Mouse (Mus musculus) limb, embryonic 14.5 days (tissue): ENCODE measurements around the gene Dffa. TPM values are rescaled to one million over a fixed set of nuclear protein-coding genes. Genes with fewer than 3 reads are reported as not detected.

ENCODE experiments used
- ATAC-seq: fragments of 200-750 bp; cut with Nextera tagmentation; 2 replicates; pipeline ENCODE4 v1.8.0; 2017; ENCODE audit warnings: low read depth, moderate number of reproducible peaks, moderate TSS enrichment; ENCODE audit not compliant: low FRiP score
- DNase-seq: peaks from one replicate; pipeline ENCODE4 v3.0.0-alpha.2; 2015; ENCODE audit warnings: low spot score
- H3K27ac ChIP-seq: fragments of 300-500 bp; sonication (generic); replicated peaks from 2 replicates; pipeline ENCODE4 v1.5.1; 2014; ENCODE audit warnings: low read depth, mild to moderate bottlenecking, low read length, moderate library complexity, mixed read lengths
- H3K27me3 ChIP-seq: fragments of 300-500 bp; sonication (generic); 2 replicates; pipeline ENCODE4 v1.6.1; 2014; ENCODE audit warnings: low read length, mixed read lengths; ENCODE audit not compliant: control insufficient read depth, insufficient read depth
- H3K36me3 ChIP-seq: fragments of 300-500 bp; sonication (generic); 2 replicates; pipeline ENCODE4 v1.6.1; 2014; ENCODE audit warnings: mild to moderate bottlenecking, low read length, moderate library complexity, mixed read lengths; ENCODE audit not compliant: control insufficient read depth, insufficient read depth
- H3K4me1 ChIP-seq: fragments of 300-500 bp; sonication (generic); 2 replicates; pipeline ENCODE4 v1.6.1; 2014; ENCODE audit warnings: antibody characterized with exemption, low read length, mixed read lengths; ENCODE audit not compliant: control insufficient read depth, insufficient read depth
- H3K4me2 ChIP-seq: fragments of 300-500 bp; sonication (generic); replicated peaks from 2 replicates; pipeline ENCODE4 v1.6.1; 2014; ENCODE audit warnings: low read depth, mild to moderate bottlenecking, low read length, moderate library complexity; ENCODE audit not compliant: severe bottlenecking
- H3K4me3 ChIP-seq: fragments of 300-500 bp; sonication (generic); replicated peaks from 2 replicates; pipeline ENCODE4 v1.5.1; 2014; ENCODE audit warnings: low read length
- H3K9ac ChIP-seq: fragments of 300-500 bp; sonication (generic); 2 replicates; pipeline ENCODE4 v1.6.1; 2014; ENCODE audit warnings: mild to moderate bottlenecking, low read depth, low read length, moderate library complexity; ENCODE audit not compliant: severe bottlenecking
- H3K9me3 ChIP-seq: fragments of 300-500 bp; sonication (generic); 2 replicates; pipeline ENCODE4 v1.6.1; 2016; ENCODE audit warnings: low read length; ENCODE audit not compliant: control insufficient read depth
- POLR2A ChIP-seq: fragments of 200-500 bp; IDR thresholded peaks from 2 replicates; pipeline ENCODE4 v1.8.0; 2012; ENCODE audit warnings: inconsistent platforms, mild to moderate bottlenecking, moderate library complexity, borderline replicate concordance; ENCODE audit not compliant: insufficient read depth, insufficient read length; ENCODE audit errors: extremely low read depth
- WGBS: fragments of 180-500 bp; shearing (Covaris S2); extraction: QIAGEN DNeasy Blood & Tissue Kit; methylation state at CpG from one replicate; pipeline ENCODE4 v1.1.7; 2014; 5-methylcytosine and 5-hydroxymethylcytosine counted together
- polyA plus RNA-seq, 2 experiments: library from polyadenylated mRNA; depleted of rRNA in 1 of 2; stranded (reverse) in 1 of 2; unstranded in 1 of 2; fragments of >200 nt; fragmentation: Nextera tagmentation in 1 of 2; extraction: Ambion mirVana in 1 of 2; gene quantifications; 2 replicates each; pipeline versions ENCODE4 v1.2.1 to v1.2.3; 2012 to 2014

The Dffa gene
- polyA plus RNA-seq, 2 experiments = 27.6 to 31.9 TPM

- Histone ChIP-seq H3K27me3 (no peaks in the 10 kb centered on the region), H3K4me3 (no peak overlapping the region), H3K4me2 (no peak overlapping the region), H3K36me3 (peaks cover 47% of the 10 kb centered on the region), H3K4me1 (no peaks in the 10 kb centered on the region), H3K27ac (no peak overlapping the region), H3K9ac (no peak overlapping the region), H3K9me3 (no peaks in the 10 kb centered on the region)
- 84% methylated on average over 9 of the region's 9 CpGs for WGBS
- ATAC-seq (no peak), DNase-seq (no peak)
- TF ChIP-seq POLR2A = no peak
Measured at GRCm38 (mm10) chr4:149149196-149149595, 45.2 kb downstream of the Dffa start.

- no peak for ATAC-seq
- H3K27me3 ChIP-seq = no peaks in the 10 kb centered on the region
- H3K27ac ChIP-seq = no peak overlapping the region; the same call in 1 of the 2 replicates
- H3K4me3 ChIP-seq = no peak overlapping the region
- H3K9me3 ChIP-seq = no peaks in the 10 kb centered on the region
- DNase-seq = no peak
- peaks cover 51% of the 10 kb centered on the region for H3K36me3 ChIP-seq
- H3K4me1 ChIP-seq = no peaks in the 10 kb centered on the region
- no peak overlapping the region for H3K9ac ChIP-seq
- TF ChIP-seq POLR2A = no peak
- WGBS = 81% methylated on average over 7 of the region's 7 CpGs
- H3K4me2 ChIP-seq = no peak overlapping the region
Measured at GRCm38 (mm10) chr4:149149611-149150010, 45.7 kb downstream of the Dffa start.

GRCm38 (mm10) chr4:149150256-149150655, 46.3 kb downstream of the Dffa start:
- peaks cover 58% of the 10 kb centered on the region for H3K36me3 ChIP-seq
- H3K4me2 ChIP-seq = no peak overlapping the region
- DNase-seq (no peak), ATAC-seq (no peak)
- H3K9ac ChIP-seq = no peak overlapping the region
- TF ChIP-seq POLR2A = no peak
- H3K27me3 ChIP-seq = no peaks in the 10 kb centered on the region
- 89% methylated on average over 11 of the region's 11 CpGs for WGBS
- H3K27ac ChIP-seq = no peak overlapping the region
- no peaks in the 10 kb centered on the region for H3K4me1 ChIP-seq
- H3K4me3 ChIP-seq = no peak overlapping the region
- no peaks in the 10 kb centered on the region for H3K9me3 ChIP-seq

GRCm38 (mm10) chr4:149150721-149151120, 46.8 kb downstream of the Dffa start:
- WGBS = 92% methylated on average over 11 of the region's 11 CpGs
- no peak for ATAC-seq
- no peak overlapping the region for H3K4me3 ChIP-seq

GRCm38 (mm10) chr4:149154859-149155258, 50.9 kb downstream of the Dffa start:
- no peaks in the 10 kb centered on the region for H3K9me3 ChIP-seq
- no peak overlapping the region for H3K27ac ChIP-seq
- no peaks in the 10 kb centered on the region for H3K27me3 ChIP-seq
- H3K4me3 ChIP-seq = no peak overlapping the region
- ATAC-seq = no peak
- H3K36me3 ChIP-seq = peaks cover 100% of the 10 kb centered on the region
- no peak for DNase-seq
- WGBS = 97% methylated on average over 7 of the region's 7 CpGs
- no peak for TF ChIP-seq POLR2A
- no peaks in the 10 kb centered on the region for H3K4me1 ChIP-seq
- no peak overlapping the region for H3K9ac ChIP-seq
- H3K4me2 ChIP-seq = no peak overlapping the region

More at GRCm38 (mm10) chr4:149150721-149151120, 46.8 kb downstream of the Dffa start:
- TF ChIP-seq POLR2A = no peak
- no peak for DNase-seq
- H3K27ac ChIP-seq = no peak overlapping the region
- no peaks in the 10 kb centered on the region for H3K4me1 ChIP-seq
- no peaks in the 10 kb centered on the region for H3K9me3 ChIP-seq
- peaks cover 62% of the 10 kb centered on the region for H3K36me3 ChIP-seq
- no peaks in the 10 kb centered on the region for H3K27me3 ChIP-seq
- H3K4me2 ChIP-seq = no peak overlapping the region
- no peak overlapping the region for H3K9ac ChIP-seq

- no peak for ATAC-seq
- Histone ChIP-seq H3K9me3 (no peaks in the 10 kb centered on the region), H3K4me3 (no peak overlapping the region), H3K4me2 (no peak overlapping the region), H3K27ac (no peak overlapping the region), H3K9ac (no peak overlapping the region), H3K27me3 (no peaks in the 10 kb centered on the region), H3K4me1 (no peaks in the 10 kb centered on the region), H3K36me3 (peaks cover 100% of the 10 kb centered on the region)
- no peak for DNase-seq
- TF ChIP-seq POLR2A = no peak
- WGBS = 94% methylated on average over 6 of the region's 6 CpGs
Measured at GRCm38 (mm10) chr4:149155711-149156110, 51.8 kb downstream of the Dffa start.
